Mouse (Mus musculus) myocyte (in vitro differentiated cells): ENCODE measurements around the gene Tmem202. TPM values are rescaled to one million over a fixed set of nuclear protein-coding genes. Genes with fewer than 3 reads are reported as not detected.

ENCODE experiments used
- H3K27me3 ChIP-seq: one replicate; pipeline ENCODE4 v1.6.1; 2011; ENCODE audit not compliant: control insufficient read depth, insufficient read depth, insufficient read length
- H3K36me3 ChIP-seq: one replicate; pipeline ENCODE4 v1.6.1; 2011; ENCODE audit not compliant: control insufficient read depth, insufficient read depth
- H3K4me2 ChIP-seq: one replicate; pipeline ENCODE4 v1.6.1; 2011; ENCODE audit warnings: low read depth, control low read depth
- H3K4me3 ChIP-seq: one replicate; pipeline ENCODE4 v1.5.1; 2011; ENCODE audit warnings: mild to moderate bottlenecking, control low read depth, moderate library complexity
- H3K79me2 ChIP-seq: one replicate; pipeline ENCODE4 v1.6.1; 2011; ENCODE audit not compliant: control insufficient read depth, insufficient read depth
- H3ac ChIP-seq: one replicate; pipeline ENCODE4 v1.6.1; 2011; ENCODE audit not compliant: control insufficient read depth, insufficient read length
- CEBPB ChIP-seq: IDR thresholded peaks from 2 replicates; pipeline ENCODE4 v1.6.1; 2011; ENCODE audit warnings: mild to moderate bottlenecking, moderate library complexity; ENCODE audit not compliant: poor library complexity, insufficient read depth, severe bottlenecking
- E2F4 ChIP-seq: IDR thresholded peaks from one replicate; pipeline ENCODE4 v1.6.1; 2011; ENCODE audit warnings: mild to moderate bottlenecking, control low read depth, moderate library complexity; ENCODE audit not compliant: insufficient read depth
- MAX ChIP-seq: IDR thresholded peaks from one replicate; pipeline ENCODE4 v1.6.1; 2011; ENCODE audit warnings: low read depth, mild to moderate bottlenecking, control low read depth
- MYOD1 ChIP-seq, 3 experiments: IDR thresholded peaks; one replicate each; pipeline ENCODE4 v1.6.1; 2011; ENCODE audit warnings: control low read depth in 2 of 3, low read depth in 2 of 3, mild to moderate bottlenecking in 2 of 3, moderate library complexity in 1 of 3; ENCODE audit not compliant: insufficient read length in 2 of 3, control insufficient read depth in 1 of 3
- MYOG ChIP-seq, 3 experiments: IDR thresholded peaks; one replicate each; pipeline ENCODE4 v1.6.1; 2011; ENCODE audit warnings: control low read depth in 2 of 3, low read depth in 2 of 3, mild to moderate bottlenecking in 2 of 3; ENCODE audit not compliant: insufficient read length in 2 of 3, control insufficient read depth in 1 of 3, insufficient read depth in 1 of 3
- POLR2A ChIP-seq: IDR thresholded peaks from one replicate; pipeline ENCODE4 v1.6.1; 2011; ENCODE audit warnings: low read depth, mild to moderate bottlenecking, control low read depth, moderate library complexity; ENCODE audit not compliant: insufficient read length
- POLR2AphosphoS2 ChIP-seq: IDR thresholded peaks from one replicate; pipeline ENCODE4 v1.6.1; 2011; ENCODE audit warnings: low read depth, control low read depth; ENCODE audit not compliant: insufficient read length
- REST ChIP-seq: IDR thresholded peaks from one replicate; pipeline ENCODE4 v1.6.1; 2011; ENCODE audit warnings: mild to moderate bottlenecking, control low read depth, moderate library complexity; ENCODE audit not compliant: insufficient read depth, insufficient read length
- SRF ChIP-seq: IDR thresholded peaks from one replicate; pipeline ENCODE4 v1.6.1; 2011; ENCODE audit warnings: low read depth; ENCODE audit not compliant: control insufficient read depth, insufficient read length
- TCF12 ChIP-seq: IDR thresholded peaks from one replicate; pipeline ENCODE4 v1.6.1; 2011; ENCODE audit warnings: mild to moderate bottlenecking, control low read depth; ENCODE audit not compliant: poor library complexity, insufficient read depth, severe bottlenecking
- TCF3 ChIP-seq: IDR thresholded peaks from one replicate; pipeline ENCODE4 v1.6.1; 2011; ENCODE audit warnings: low read depth, control low read depth; ENCODE audit not compliant: insufficient read length
- USF1 ChIP-seq: IDR thresholded peaks from one replicate; pipeline ENCODE4 v1.6.1; 2011; ENCODE audit warnings: low read depth, mild to moderate bottlenecking, control low read depth, moderate library complexity
- polyA plus RNA-seq: library from polyadenylated mRNA; unstranded; fragments of >200 nt; fragmentation: generic; extraction: Trizol; gene quantifications from one replicate; pipeline ENCODE4 v1.2.1, GENCODE M21; 2012; ENCODE audit warnings: missing spikeins

The Tmem202 gene
- polyA plus RNA-seq, 1 experiment, result 1.2 TPM

DNA sequence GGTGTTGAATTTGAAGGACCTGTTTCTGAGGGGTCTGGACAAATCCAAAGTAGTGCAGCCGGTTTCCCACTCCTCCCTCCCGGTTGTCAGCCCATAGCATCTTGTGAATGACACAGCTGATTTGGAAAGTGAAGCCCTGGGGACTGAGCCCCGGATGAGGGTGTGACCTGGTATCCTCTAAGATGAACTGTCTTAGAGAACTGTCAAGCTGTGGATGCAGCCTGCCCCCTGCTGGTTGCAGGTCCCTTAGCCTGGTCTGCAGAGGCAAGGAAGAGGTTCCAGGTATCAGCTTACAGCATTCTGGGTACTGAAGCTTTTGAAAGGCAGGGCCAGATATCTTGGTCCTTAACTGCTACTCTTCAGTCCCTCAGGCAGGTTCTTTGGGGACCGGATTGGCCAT, 26.0 kb upstream of the Tmem202 start:
- Histone ChIP-seq H3K27me3 (no peaks in the 10 kb centered on the region), H3K4me2 (peak overlapping the region; percentile 6), H3K79me2 (no peaks in the 10 kb centered on the region), H3K36me3 (peaks cover 13% of the 10 kb centered on the region), H3ac (no peak overlapping the region), H3K4me3 (no peak overlapping the region)
- no peak for TF ChIP-seq MYOD1 (IDR thresholded peaks at IDR 0.05; ENCODE audit: control insufficient read depth in 1 of 3, insufficient read length in 2 of 3, low read depth in 2 of 3)
- no peak for TF ChIP-seq TCF12
- no peak for TF ChIP-seq USF1
- no peak for TF ChIP-seq REST
- no peak for TF ChIP-seq POLR2A
- no peak for TF ChIP-seq SRF
- no peak for TF ChIP-seq TCF3
- TF ChIP-seq CEBPB, result no peak
- TF ChIP-seq MAX, result no peak
- TF ChIP-seq MYOG (IDR thresholded peaks at IDR 0.05; ENCODE audit: control insufficient read depth in 1 of 3, insufficient read depth in 1 of 3, insufficient read length in 2 of 3, low read depth in 2 of 3), result no peak
- TF ChIP-seq E2F4, result no peak
- no peak for TF ChIP-seq POLR2AphosphoS2

DNA sequence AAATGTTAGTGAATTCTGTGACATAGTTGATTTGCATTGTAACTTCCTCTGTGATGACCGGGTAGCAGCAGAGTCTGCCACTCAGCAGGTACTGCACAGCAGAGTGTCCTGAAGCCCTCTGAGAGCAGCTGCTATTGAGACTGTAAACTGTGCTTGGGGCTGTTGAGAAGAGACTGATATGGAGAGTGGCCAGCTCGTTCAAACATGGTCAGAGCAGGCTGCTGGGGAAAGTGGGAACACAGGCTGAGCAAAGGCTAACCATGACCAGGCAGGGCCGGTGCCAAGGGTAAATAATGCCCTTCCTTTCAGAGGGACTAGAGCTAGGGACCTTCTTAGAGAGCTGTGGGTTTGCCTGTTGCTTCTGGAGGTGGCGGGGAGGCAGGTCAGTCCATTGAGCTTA, 14.1 kb upstream of the Tmem202 start:
- H3K36me3 ChIP-seq, result peaks cover 19% of the 10 kb centered on the region
- H3K27me3 ChIP-seq, result no peaks in the 10 kb centered on the region
- no peak overlapping the region for H3K4me2 ChIP-seq
- no peak overlapping the region for H3K4me3 ChIP-seq
- TF ChIP-seq SRF (no peak), MAX (no peak), REST (no peak), USF1 (no peak), MYOD1 (IDR thresholded peaks at IDR 0.05; ENCODE audit: control insufficient read depth in 1 of 3, insufficient read length in 2 of 3, low read depth in 2 of 3) (no peak), E2F4 (no peak), TCF12 (no peak), POLR2A (no peak)
- peaks cover 32% of the 10 kb centered on the region for H3K79me2 ChIP-seq
- no peak overlapping the region for H3ac ChIP-seq

DNA sequence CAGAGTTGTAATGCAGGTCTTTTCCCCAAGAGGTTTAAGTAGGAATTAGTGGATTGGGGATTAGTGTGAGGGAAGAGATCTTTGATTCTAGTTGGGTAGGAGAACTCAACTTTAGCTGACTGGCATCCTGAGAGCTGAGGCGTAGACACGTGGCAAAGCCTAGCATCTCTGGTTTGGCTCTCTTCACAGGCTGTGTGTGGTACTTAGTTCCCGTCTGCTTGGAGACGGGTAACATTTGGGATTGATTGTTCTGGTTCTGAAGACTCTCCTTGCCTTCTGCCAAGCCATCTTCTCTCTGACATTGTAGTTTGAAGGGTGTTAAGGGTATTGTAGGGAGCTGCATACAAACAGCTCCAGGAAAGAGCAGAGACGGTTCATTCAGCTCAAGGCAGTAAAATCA, 13.0 kb upstream of the Tmem202 start:
- TF ChIP-seq MYOD1 (IDR thresholded peaks at IDR 0.05; ENCODE audit: control insufficient read depth in 1 of 3, insufficient read length in 2 of 3, low read depth in 2 of 3), result no peak
- TF ChIP-seq POLR2AphosphoS2, result no peak
- no peak for TF ChIP-seq MAX
- H3K36me3 ChIP-seq, result peaks cover 17% of the 10 kb centered on the region
- peaks cover 41% of the 10 kb centered on the region for H3K79me2 ChIP-seq

DNA sequence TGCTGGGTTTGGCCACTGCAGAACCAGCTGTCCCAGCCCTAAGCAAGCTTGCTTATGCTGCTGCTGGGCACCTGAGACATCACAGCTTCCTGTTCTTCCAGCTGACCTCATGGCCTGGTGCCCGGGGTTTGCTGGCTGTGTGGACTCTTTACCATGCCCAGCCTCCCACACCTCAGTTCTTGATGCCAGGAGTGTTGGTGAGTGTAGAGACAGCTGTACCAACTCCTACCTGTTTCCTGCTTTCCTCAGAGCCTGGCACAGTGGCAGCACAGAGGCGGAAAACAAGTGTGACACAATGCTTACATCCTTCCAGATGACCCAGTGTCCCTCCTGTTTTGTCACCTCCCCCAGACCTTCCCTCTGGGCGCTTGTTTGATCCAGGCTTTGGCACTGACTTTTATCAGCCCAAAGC, 12.0 kb upstream of the Tmem202 start:
- Histone ChIP-seq H3ac (no peak overlapping the region), H3K36me3 (peaks cover 20% of the 10 kb centered on the region), H3K4me2 (no peak overlapping the region), H3K4me3 (no peak overlapping the region), H3K79me2 (peaks cover 50% of the 10 kb centered on the region), H3K27me3 (no peaks in the 10 kb centered on the region)
- TF ChIP-seq MYOG (IDR thresholded peaks at IDR 0.05; ENCODE audit: control insufficient read depth in 1 of 3, insufficient read depth in 1 of 3, insufficient read length in 2 of 3, low read depth in 2 of 3) (peak in 1 of 3 experiments; percentile 82), MAX (no peak), CEBPB (no peak), SRF (no peak), REST (no peak), MYOD1 (IDR thresholded peaks at IDR 0.05; ENCODE audit: control insufficient read depth in 1 of 3, insufficient read length in 2 of 3, low read depth in 2 of 3) (peak in 1 of 3 experiments; percentile 85), E2F4 (no peak), POLR2A (no peak), TCF3 (no peak), USF1 (no peak), POLR2AphosphoS2 (no peak), TCF12 (no peak)

More for the DNA sequence above, 13.0 kb upstream of the Tmem202 start:
- Histone ChIP-seq H3K4me3 (no peak overlapping the region), H3K4me2 (no peak overlapping the region), H3ac (no peak overlapping the region), H3K27me3 (no peaks in the 10 kb centered on the region)

DNA sequence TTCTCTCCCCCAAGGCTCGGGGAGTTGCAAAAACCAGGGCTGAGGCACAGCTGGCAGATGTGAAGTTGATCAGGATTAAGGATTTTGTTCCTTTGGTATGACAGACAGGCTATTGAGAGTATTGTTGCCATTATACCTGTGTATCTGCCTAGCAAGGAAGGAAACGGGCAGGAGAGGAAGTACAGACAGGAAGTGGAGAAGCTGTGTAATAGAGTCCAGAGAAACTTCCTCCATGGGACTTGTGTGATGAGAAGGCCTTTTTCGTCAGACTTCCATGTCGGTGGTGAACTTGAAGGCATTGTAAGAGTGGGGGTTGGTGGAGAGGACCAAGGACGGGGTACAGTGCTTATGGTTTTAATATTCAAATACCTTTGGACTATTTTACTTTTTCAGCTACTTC, 11.4 kb upstream of the Tmem202 start:
- TF ChIP-seq REST (no peak), SRF (no peak), MYOD1 (IDR thresholded peaks at IDR 0.05; ENCODE audit: control insufficient read depth in 1 of 3, insufficient read length in 2 of 3, low read depth in 2 of 3) (no peak), TCF3 (no peak), POLR2A (no peak), E2F4 (no peak), POLR2AphosphoS2 (no peak), USF1 (no peak), MYOG (IDR thresholded peaks at IDR 0.05; ENCODE audit: control insufficient read depth in 1 of 3, insufficient read depth in 1 of 3, insufficient read length in 2 of 3, low read depth in 2 of 3) (no peak), MAX (no peak), CEBPB (no peak), TCF12 (no peak)

More for the DNA sequence above, 11.4 kb upstream of the Tmem202 start:
- H3ac ChIP-seq, result no peak overlapping the region
- H3K27me3 ChIP-seq, result no peaks in the 10 kb centered on the region
- H3K4me2 ChIP-seq, result no peak overlapping the region
- peaks cover 20% of the 10 kb centered on the region for H3K36me3 ChIP-seq
- H3K79me2 ChIP-seq, result peaks cover 56% of the 10 kb centered on the region
- no peak overlapping the region for H3K4me3 ChIP-seq
